Mouse (Mus musculus) ES-Bruce4 (cell line): Measurements from ENCODE around the gene Il10.

Experiments used
- CTCF ChIP-seq: IDR thresholded peaks from one replicate; pipeline ENCODE4 v1.8.1; 2011; ENCODE audit warnings: low read depth, low read length
- POLR2A ChIP-seq: IDR thresholded peaks from one replicate; pipeline ENCODE4 v1.8.1; 2011; ENCODE audit warnings: low read length; ENCODE audit not compliant: insufficient read depth

- no peak for TF ChIP-seq CTCF
- no peak for TF ChIP-seq POLR2A
Measured at GRCm38 (mm10) chr1:131003037-131003922, 16.4 kb upstream of the Il10 start.
